Mouse (Mus musculus): ENCODE data around the gene Hk1.

Gene Hk1

DNA sequence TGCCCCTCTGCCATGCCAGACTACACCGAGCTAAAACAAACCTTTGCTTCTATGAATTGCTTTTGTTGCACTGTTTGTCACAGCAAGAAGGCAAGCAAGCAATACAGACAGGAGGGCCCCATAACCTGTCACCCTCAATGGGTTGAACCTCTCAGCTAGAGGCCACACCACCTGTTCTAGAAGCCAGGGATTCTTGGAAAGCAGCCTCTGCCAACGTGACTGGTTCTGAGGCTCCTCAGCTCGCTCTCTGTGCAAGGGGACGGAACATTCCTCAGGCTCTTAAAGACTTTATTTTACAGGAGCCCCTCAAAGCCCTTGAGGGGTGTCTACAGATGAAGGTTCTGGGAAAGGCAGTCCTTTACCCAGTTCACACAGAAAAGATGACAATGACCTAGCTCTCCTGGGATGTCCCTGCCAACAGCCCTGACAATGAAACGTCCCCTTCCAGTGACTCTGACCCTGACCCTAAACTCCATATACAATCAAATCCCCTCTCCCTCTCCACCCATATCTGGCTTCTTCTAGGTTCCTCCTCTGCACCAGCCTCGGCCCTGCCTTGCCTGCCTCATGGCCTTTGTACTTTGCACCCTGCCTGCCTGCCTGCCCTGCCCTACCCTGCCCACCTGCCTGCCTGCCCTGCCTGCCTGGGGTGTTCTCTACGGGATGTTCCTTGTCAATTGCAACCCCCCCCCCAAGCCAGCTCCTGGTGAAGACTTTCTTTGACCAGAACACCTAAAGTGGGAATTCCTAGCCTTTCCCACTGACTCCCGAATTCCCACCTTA, 158.8 kb downstream of the Hk1 start:
- DNase-seq (ENCODE audit: low spot score), result no peak
